Mouse (Mus musculus) left cerebral cortex, adult 2 months (tissue): ENCODE measurements around the gene Agfg1. TPM values are rescaled to one million over a fixed set of nuclear protein-coding genes. Genes with fewer than 3 reads are reported as not detected.
A peak's percentile ranks its signal among the peaks of the same experiment; 100 is the strongest.

Source experiments
- DNase-seq, 2 experiments: peaks; one replicate each; pipeline ENCODE4 v3.0.0; 2021 to 2022; ENCODE audit warnings: low spot score in 2 of 2, mixed read lengths in 1 of 2; ENCODE audit errors: extremely low spot score in 1 of 2
- H3K27ac ChIP-seq: fragments of 200-600 bp; 2 replicates; pipeline ENCODE4 v1.8.1; 2022
- H3K4me3 ChIP-seq: fragments of 200-600 bp; 2 replicates; pipeline ENCODE4 v1.8.1; 2022
- CTCF ChIP-seq: fragments of 200-600 bp; IDR thresholded peaks from 2 replicates; pipeline ENCODE4 v1.8.1; 2022; ENCODE audit warnings: antibody characterized with exemption, mild to moderate bottlenecking, moderate library complexity
- intact Hi-C: fragments of 180-260 bp; cut with DNase I; formaldehyde crosslinking; loops from one replicate; pipeline ENCODE4 v1.15.1; 2025
- long read RNA-seq, 2 experiments: library from polyadenylated mRNA; stranded (forward); transcript quantifications; one replicate each; pipeline ENCODE4 v2.0.0; 2021; ENCODE audit warnings: borderline mapping rate in 2 of 2
- total RNA-seq, 2 experiments: library from RNA; stranded (reverse); gene quantifications; 2 replicates each; pipeline ENCODE4 v1.2.3; 2021

Gene Agfg1
- 10 to 100 TPM; 76.6 to 78.3 TPM for total RNA-seq
- long read RNA-seq, experiment 1, full-length matches to known transcripts = 60 of 117 reads
- long read RNA-seq, experiment 1, partial matches to known transcripts = 1 of 117 reads
- long read RNA-seq, experiment 1, other reads (novel, unspliced or antisense) = 56 of 117 reads
- long read RNA-seq, experiment 2, full-length matches to known transcripts = 36 of 59 reads
- long read RNA-seq, experiment 2, partial matches to known transcripts = 0 of 59 reads
- long read RNA-seq, experiment 2, other reads (novel, unspliced or antisense) = 23 of 59 reads

DNA sequence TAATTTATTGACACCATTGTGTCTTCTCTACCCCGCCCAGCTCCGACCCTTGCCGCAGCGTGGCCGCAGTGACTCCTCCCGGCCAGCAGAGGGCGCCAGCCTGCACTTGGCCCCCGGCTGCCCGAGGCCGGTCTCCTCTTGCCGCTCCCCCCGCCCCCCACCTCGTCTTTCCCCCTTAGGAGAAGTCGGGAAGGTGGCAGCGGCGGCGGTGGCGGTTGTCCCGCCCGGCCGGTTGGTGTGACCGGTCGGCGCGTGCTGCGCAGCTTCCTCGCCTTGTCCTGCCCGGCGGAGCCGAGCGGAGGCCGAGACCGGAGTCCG is at the start of gene Agfg1:
Agfg1 (plus strand) TSS at position 188 of the 318 bp plus-strand sequence.
- TF ChIP-seq CTCF = peak; percentile 100
- H3K4me3 ChIP-seq = peak within 1 kb of the TSS; percentile 94
- intact Hi-C loops = loop anchor here (1.0 to 2.0 kb wide), 4 partner anchors 38 to 148 kb away; partner anchors contain the start of gene Mff
- peak within 1 kb of the TSS; percentile 90 for H3K27ac ChIP-seq
- peak; percentile 93 to 98 for DNase-seq

DNA sequence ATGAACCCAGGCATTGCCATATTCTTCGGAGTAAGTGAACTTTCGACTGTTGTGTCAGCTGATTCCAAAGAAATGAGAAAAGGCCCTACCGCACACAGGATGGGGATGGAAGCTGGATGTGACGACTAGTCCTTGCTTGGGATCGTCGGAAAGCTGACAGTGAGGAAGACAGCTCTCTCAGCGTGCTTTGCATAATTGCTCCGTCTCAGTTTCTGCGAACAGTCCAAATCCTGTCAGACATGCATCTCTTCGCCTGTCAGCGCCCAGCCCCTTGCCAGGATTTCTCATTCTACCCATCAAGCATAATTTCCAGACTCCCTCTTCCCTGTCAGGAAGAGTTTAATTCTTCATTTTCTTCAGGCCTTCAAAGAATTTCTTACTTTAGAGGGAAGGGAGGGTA is 48.2 kb upstream of the Agfg1 start:
- DNase-seq = no peak

DNA sequence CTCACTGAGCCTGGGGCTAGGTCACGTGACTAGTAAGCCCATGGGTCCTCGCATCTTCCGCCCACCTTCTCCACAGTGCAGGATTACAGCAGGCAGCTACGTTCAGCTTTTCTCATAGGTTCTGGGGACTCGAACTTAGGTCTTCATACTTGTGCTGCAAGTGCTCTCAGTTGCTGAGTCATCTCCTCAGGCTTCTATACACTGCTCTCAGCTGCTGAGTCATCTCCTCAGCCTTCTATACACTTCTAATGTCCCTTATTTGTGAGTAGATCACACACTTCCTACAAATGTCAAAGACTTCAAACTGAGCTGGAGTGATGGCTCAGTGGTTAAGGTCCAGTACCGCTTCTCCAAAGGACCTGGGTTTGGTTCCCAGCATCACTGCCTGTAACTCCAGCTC is 47.0 kb upstream of the Agfg1 start:
- Histone ChIP-seq H3K27ac (no peak overlapping the region), H3K4me3 (no peak overlapping the region)
- no peak for DNase-seq
- intact Hi-C loops = no loop called here
- TF ChIP-seq CTCF = no peak

More for the DNA sequence above, 48.2 kb upstream of the Agfg1 start:
- TF ChIP-seq CTCF = no peak
- Histone ChIP-seq H3K27ac (no peak overlapping the region), H3K4me3 (no peak overlapping the region)
- intact Hi-C loops = no loop called here

DNA sequence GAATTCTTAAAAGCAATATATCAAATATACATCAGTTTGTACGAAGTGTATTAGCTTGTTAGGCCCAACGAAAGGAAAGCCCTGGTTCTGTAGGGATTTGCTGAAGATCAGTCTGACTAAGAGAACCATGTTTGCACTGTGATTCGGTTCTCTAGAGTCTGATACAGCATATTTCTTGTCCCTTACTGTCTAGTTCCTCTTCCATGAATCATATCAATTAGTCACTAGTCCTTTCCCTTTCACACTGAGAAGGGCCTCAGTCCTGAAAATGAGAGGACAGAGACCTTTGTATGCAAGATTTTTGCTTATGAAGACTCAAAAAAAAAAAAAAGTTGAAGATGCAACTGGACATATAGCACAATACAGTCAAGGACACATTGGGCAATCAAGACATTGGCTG is 46.2 kb upstream of the Agfg1 start:
- no peak for DNase-seq
- intact Hi-C loops = no loop called here
- no peak for TF ChIP-seq CTCF
- no peak overlapping the region for H3K27ac ChIP-seq
- no peak overlapping the region for H3K4me3 ChIP-seq

DNA sequence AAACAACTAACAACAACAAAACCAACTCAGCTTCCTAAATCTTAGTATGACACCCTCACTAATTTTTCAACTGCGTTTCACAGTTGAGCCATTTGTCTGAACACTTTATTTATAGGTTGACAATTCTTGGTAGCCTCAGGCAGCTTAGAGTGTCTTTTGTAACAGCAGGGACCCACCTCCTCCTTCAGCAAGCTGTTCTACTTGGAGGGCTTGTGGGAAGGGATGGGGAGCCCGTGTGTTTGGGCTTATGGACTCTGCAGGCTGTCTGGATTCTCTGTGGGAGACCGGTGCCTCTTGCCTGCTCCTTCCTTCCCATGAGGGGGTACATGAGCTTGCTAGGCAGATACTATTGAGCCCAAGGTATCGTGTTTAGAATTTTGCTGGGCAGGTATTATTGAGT is 45.3 kb upstream of the Agfg1 start:
- intact Hi-C loops = no loop called here

DNA sequence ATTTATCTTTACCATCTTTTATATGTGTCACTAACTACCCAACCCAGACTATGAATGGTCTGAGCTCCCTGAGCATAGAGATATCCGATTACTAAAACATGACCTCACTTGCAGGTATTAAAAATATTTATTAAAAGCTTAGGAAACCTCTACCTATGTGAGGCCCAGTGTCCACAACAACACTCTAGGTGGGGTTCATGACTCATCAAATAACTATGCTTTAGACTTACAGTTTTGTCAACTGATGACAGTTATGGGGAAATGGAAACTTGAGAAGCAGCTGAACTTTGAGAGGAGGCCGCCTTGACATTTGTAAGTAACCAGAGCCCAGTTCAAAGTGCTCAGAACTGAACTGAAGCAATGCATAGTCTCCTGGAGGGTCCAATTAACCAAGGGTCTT is 44.1 kb upstream of the Agfg1 start:
- intact Hi-C loops = no loop called here
- H3K4me3 ChIP-seq = no peak overlapping the region
- no peak for DNase-seq
- H3K27ac ChIP-seq = no peak overlapping the region
- no peak for TF ChIP-seq CTCF

More for the DNA sequence above, 45.3 kb upstream of the Agfg1 start:
- DNase-seq = peak; percentile 22 to 37
- TF ChIP-seq CTCF = no peak
- H3K27ac ChIP-seq = no peak overlapping the region
- no peak overlapping the region for H3K4me3 ChIP-seq

DNA sequence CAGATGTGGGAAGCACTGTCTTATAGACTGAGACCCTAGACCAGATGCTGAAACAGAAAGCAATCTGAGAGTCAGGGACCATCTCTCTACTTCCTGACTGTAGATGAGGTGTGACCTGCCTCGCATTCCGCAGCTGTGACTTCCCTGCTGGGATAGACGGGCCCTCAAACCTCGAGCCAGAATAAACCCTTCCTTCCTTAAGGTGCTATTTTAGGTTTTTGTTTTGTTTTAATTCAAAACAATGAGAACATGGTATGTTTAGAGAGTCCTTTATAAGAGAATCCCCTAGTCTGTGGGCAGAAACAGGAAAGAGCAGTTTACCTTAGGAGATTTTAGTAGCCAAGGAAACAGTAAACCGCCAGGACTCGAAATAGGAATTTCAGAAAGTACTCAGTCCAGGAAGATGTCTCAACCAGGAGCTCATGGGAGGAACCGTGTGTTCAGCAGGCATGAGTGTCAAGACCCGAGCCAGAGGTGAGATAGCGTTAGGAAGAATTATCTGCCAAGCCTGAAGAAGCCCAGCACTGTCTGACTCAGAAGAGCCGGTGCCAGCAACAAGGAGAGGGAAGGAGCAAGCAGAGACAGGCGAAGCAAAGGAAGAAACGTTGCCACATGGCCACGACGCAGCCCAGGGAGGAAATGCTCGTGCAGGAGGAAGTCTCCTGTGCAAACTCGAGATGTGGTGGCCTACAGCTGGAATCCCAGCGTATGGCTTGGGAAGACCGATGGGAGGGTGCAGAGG is 43.4 kb upstream of the Agfg1 start:
- Histone ChIP-seq H3K27ac (peak overlapping the region; percentile 34; the same call in 1 of the 2 replicates), H3K4me3 (no peak overlapping the region)
- no peak for DNase-seq
- intact Hi-C loops = no loop called here
- no peak for TF ChIP-seq CTCF

DNA sequence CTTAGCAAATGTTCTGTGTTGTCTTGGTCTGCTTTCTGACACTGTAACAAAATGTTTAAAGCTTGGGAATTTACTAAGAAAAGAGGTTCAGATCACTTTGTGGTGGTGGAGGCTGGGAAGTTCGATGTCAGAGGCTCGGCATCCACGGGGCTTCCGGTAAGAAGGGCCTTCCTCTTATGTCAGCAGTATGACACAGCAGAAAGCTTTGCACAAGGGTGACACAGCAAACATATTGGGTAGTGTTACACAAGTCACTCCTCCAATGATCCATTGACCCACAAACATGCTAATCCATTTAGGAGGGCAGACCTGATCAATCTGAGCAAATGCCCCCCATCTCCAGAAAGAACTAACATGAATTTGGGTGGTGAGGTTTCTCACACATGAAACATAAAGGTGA is 42.2 kb upstream of the Agfg1 start:
- TF ChIP-seq CTCF = no peak
- no peak overlapping the region for H3K27ac ChIP-seq
- intact Hi-C loops = no loop called here
- no peak for DNase-seq
- no peak overlapping the region for H3K4me3 ChIP-seq

DNA sequence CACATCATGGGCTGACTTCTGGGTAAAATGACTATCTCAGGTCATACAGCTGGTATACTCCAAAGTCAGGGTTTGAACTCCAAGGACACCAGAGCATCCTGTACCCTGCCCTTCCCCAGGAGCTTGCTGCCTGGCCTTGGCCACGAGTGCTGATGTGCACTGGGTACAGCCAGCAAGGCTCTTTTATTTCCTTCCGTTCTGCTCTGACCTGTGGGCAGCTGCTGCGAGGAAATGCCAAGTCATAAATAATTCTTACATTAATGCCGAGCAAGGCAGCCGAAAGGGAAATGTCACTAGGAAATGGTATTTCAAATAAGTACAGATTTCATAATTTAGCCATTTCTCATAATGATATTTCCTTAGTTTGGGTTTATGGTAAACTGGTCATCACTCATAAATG is 41.0 kb upstream of the Agfg1 start:
- no peak for DNase-seq
- no peak for TF ChIP-seq CTCF
- Histone ChIP-seq H3K27ac (no peak overlapping the region), H3K4me3 (no peak overlapping the region)
- intact Hi-C loops = no loop called here

DNA sequence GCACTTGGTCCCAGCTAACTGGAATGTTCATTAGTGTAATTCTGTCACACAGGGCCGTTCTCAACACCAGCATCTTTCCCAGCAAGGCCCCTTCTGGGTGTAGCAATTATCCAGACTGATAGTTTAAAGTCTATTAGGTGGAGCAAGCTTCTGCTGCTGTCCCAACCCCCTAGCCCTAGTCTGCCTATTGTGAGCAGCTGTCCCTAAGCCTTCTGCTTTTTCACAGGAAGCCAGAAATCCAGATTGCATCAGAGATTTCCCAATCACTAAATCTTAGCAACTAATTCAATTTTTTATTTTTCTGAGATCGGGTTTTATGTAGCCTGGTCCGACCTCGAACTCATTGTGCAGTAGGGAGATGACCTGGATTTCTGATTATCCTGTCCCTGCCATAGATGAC is 40.4 kb upstream of the Agfg1 start:
- H3K4me3 ChIP-seq = no peak overlapping the region
- TF ChIP-seq CTCF = no peak
- DNase-seq = no peak
- intact Hi-C loops = no loop called here
- no peak overlapping the region for H3K27ac ChIP-seq

DNA sequence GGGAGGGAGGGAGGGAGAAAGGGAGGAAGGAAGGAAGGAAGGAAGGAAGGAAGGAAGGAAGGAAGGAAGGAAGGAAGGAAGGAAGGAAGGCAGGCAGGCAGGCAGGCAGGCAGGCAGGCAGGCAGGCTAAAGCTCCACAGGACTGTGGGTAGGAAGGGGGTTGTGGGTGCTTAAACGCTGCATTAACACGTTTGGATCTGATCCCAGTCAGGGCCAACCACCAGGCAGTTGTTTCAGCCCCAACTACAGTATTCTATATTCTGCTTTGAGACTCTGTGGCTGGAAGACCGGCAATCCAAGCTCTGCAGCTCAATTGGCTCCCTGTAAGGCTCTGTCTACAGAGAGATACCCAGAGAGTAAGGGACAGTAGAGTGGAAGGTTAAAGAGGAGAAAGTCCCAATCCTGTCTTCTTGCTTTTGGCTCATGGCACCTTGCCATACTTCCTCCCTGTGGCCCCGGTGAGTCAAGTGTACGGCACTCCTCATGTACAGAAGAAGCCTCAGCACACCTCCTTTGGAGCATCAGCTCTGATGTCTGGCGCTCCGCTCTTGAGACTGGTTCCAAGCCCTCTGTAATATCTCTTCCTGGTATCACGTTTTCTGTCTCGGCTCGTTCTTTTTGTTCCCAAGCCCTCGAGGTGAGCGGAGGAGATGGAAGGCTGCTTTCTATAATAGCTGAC is 38.0 kb upstream of the Agfg1 start:
- DNase-seq = no peak
- no peak for TF ChIP-seq CTCF
- intact Hi-C loops = loop anchor here (2.0 kb wide), 1 partner anchor 38 kb away; the partner anchor contains the start of gene Agfg1
- no peak overlapping the region for H3K27ac ChIP-seq
- H3K4me3 ChIP-seq = no peak overlapping the region

DNA sequence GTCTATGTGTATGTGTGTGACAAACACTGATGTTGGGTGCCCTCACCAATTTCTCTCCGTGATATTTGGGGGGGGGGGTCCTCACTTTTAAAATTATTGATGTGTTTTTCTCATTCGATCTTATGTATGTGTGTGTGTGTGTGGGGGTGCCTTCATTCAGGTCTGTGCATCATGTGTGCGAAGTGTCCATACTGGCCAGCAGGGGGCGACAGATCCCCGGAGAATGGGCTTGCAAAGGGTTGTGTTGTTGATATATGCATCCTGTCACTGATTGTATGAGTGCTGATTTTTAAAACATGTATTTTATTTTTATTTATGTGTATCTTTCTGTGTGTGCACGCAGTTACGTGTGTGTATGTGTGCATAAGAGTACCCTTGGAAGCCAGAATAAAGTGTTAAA is 35.7 kb upstream of the Agfg1 start:
- no peak overlapping the region for H3K27ac ChIP-seq
- DNase-seq = no peak
- TF ChIP-seq CTCF = peak; percentile 17
- intact Hi-C loops = no loop called here
- no peak overlapping the region for H3K4me3 ChIP-seq
